Mouse (Mus musculus) MEL (cell line): ENCODE measurements at regions not wholly inside any gene's neighbourhood (a gene's known extent, or its start where the extent isn't known, plus 50 kb on each side); places are given as distances from the start of the nearest gene placed in this dataset.

Experiments
- CTCF ChIP-seq, 3 experiments: IDR thresholded peaks in 2 of 3; conservative IDR thresholded peaks in 1 of 3; 2 replicates each; pipeline ENCODE4 v1.5.1; 2011 to 2012; ENCODE audit warnings: low read length in 3 of 3, low read depth in 2 of 3, mild to moderate bottlenecking in 2 of 3, improper control_type of control experiment in 1 of 3, inconsistent platforms in 1 of 3, mixed read lengths in 1 of 3, moderate library complexity in 1 of 3; ENCODE audit not compliant: control insufficient read depth in 1 of 3, insufficient read depth in 1 of 3, poor library complexity in 1 of 3, severe bottlenecking in 1 of 3
- EP300 ChIP-seq, 2 experiments: IDR thresholded peaks; 2 replicates each; pipeline ENCODE4 v1.6.1; 2011; ENCODE audit warnings: improper control_type of control experiment in 2 of 2, low read length in 2 of 2, low read depth in 1 of 2, mild to moderate bottlenecking in 1 of 2
- GATA1 ChIP-seq: IDR thresholded peaks from 2 replicates; pipeline ENCODE4 v1.6.1; 2011; ENCODE audit warnings: low read depth, low read length, improper control_type of control experiment
- MAX ChIP-seq: IDR thresholded peaks from 2 replicates; pipeline ENCODE4 v1.6.1; 2011; ENCODE audit warnings: low read length, improper control_type of control experiment
- MEF2A ChIP-seq: IDR thresholded peaks from 2 replicates; pipeline ENCODE4 v1.6.1; 2014; ENCODE audit warnings: low read depth, mild to moderate bottlenecking, inconsistent platforms, low read length, improper control_type of control experiment; ENCODE audit not compliant: poor library complexity, insufficient replicate concordance, severe bottlenecking; ENCODE audit errors: extremely low read depth
- MXI1 ChIP-seq: IDR thresholded peaks from 2 replicates; pipeline ENCODE4 v1.6.1; 2011; ENCODE audit warnings: mild to moderate bottlenecking, low read depth, low read length, improper control_type of control experiment
- POLR2A ChIP-seq, 2 experiments: IDR thresholded peaks; 2 replicates each; pipeline ENCODE4 v1.6.1; 2011 to 2012; ENCODE audit warnings: low read length in 2 of 2, mild to moderate bottlenecking in 2 of 2, control low read depth in 1 of 2, improper control_type of control experiment in 1 of 2, low read depth in 1 of 2, moderate library complexity in 1 of 2; ENCODE audit not compliant: control insufficient read depth in 1 of 2, insufficient read depth in 1 of 2, poor library complexity in 1 of 2
- RCOR1 ChIP-seq: IDR thresholded peaks from 2 replicates; pipeline ENCODE4 v1.6.1; 2012; ENCODE audit warnings: low read depth, mild to moderate bottlenecking, inconsistent platforms, low read length, improper control_type of control experiment
- SMC3 ChIP-seq: IDR thresholded peaks from 2 replicates; pipeline ENCODE4 v1.6.1; 2011; ENCODE audit warnings: low read depth, low read length, improper control_type of control experiment
- TAL1 ChIP-seq: IDR thresholded peaks from 2 replicates; pipeline ENCODE4 v1.6.1; 2012; ENCODE audit warnings: mild to moderate bottlenecking, inconsistent platforms, low read length, moderate library complexity, mixed read lengths

DNA sequence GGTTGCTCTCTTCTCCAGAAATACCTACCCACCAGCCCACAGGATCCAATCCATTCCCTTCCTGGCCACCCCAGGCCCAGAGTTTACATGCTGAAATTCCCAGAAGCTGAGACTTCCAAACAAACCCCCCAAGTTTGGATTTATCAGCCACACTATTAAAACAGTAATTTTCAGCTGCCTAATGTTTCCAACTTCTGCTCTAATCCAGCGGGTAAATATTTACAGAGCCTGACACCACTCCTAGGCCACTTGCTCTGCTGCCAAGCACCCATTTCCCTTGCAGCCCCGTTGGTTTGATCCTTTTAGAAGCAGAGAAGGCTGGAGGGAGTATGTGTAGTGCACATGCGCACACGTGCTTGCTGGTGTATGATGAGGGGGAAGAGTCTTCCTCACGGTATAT lies 99.1 kb upstream of the Pja1 start:
- TF ChIP-seq MAX (no peak), EP300 (IDR thresholded peaks at IDR 0.05; ENCODE audit: low read depth in 1 of 2, low read length in 2 of 2) (no peak), CTCF (IDR thresholded peaks at IDR 0.05 in 2 of 3, conservative IDR thresholded peaks at IDR 0.05 in 1 of 3; ENCODE audit: control insufficient read depth in 1 of 3, insufficient read depth in 1 of 3, low read depth in 2 of 3, low read length in 3 of 3, poor library complexity in 1 of 3, severe bottlenecking in 1 of 3) (no peak), RCOR1 (no peak), GATA1 (no peak), MEF2A (no peak), SMC3 (no peak), TAL1 (no peak), MXI1 (no peak), POLR2A (IDR thresholded peaks at IDR 0.05; ENCODE audit: control insufficient read depth in 1 of 2, insufficient read depth in 1 of 2, low read depth in 1 of 2, low read length in 2 of 2, poor library complexity in 1 of 2) (no peak)
